Mouse (Mus musculus): ENCODE results near the gene Zfp536. TPM values are rescaled to one million over a fixed set of nuclear protein-coding genes. Genes with fewer than 3 reads are reported as not detected.

The Zfp536 gene
- polyA plus RNA-seq, 1 experiment from 2014 or later, result 3.2 TPM

GRCm38 (mm10) chr7:37724002-37724790 lies 49.2 kb downstream of the Zfp536 start:
- TF ChIP-seq CTCF (IDR thresholded peaks at IDR 0.05) (no peak), EP300 (IDR thresholded peaks at IDR 0.05) (no peak)
- no peaks in the 10 kb centered on the region for H3K36me3 ChIP-seq (ENCODE audit: insufficient read depth, low read length)
- no peaks in the 10 kb centered on the region for H3K9me3 ChIP-seq (ENCODE audit: low read length)
- no peaks in the 10 kb centered on the region for H3K27me3 ChIP-seq (replicated peaks; ENCODE audit: insufficient read depth, low read length)
- no peak overlapping the region for H3K27ac ChIP-seq (ENCODE audit: low read length)
- WGBS, result 69% methylated on average over 9 of the region's 9 CpGs
- no peak for DNase-seq (ENCODE audit: low spot score)
- H3K4me1 ChIP-seq (ENCODE audit: insufficient read depth, low read depth, low read length), result no peaks in the 10 kb centered on the region
- ATAC-seq, result no peak
- H3K4me2 ChIP-seq (replicated peaks; ENCODE audit: low read depth, low read length), result no peak overlapping the region
- no peak overlapping the region for H3K4me3 ChIP-seq (ENCODE audit: low read depth, low read length)
- no peak overlapping the region for H3K9ac ChIP-seq (replicated peaks; ENCODE audit: low read depth)

DNA sequence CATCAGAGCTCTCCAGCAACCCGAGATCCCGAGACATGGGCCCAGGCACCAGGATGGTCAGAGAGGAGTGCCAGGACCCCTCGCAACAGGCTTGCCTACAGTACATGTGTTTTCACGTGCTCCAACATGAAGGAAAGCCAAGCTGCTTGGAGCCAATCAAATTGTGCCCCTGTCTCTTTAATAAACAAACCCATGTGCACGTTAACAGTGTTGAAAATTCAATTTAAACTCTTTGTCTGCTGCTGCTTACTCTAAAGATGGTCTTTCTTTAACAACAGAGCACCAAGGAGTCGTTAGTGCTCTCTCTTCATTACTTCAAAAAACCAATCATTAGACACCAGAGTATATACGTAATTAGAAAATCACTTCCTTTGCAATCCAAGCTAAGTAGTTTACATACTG lies 50.2 kb downstream of the Zfp536 start:
- Histone ChIP-seq H3K27me3 (replicated peaks; ENCODE audit: insufficient read depth, low read length) (no peaks in the 10 kb centered on the region), H3K9ac (replicated peaks; ENCODE audit: low read depth) (no peak overlapping the region), H3K36me3 (ENCODE audit: insufficient read depth, low read length) (no peaks in the 10 kb centered on the region), H3K27ac (ENCODE audit: low read length) (no peak overlapping the region), H3K4me2 (replicated peaks; ENCODE audit: low read depth, low read length) (no peak overlapping the region), H3K9me3 (ENCODE audit: low read length) (no peaks in the 10 kb centered on the region), H3K4me3 (ENCODE audit: low read depth, low read length) (no peak overlapping the region), H3K4me1 (ENCODE audit: insufficient read depth, low read depth, low read length) (no peaks in the 10 kb centered on the region)
- ATAC-seq (no peak), DNase-seq (ENCODE audit: low spot score) (no peak)
- WGBS, result 68% methylated on average over 7 of the region's 7 CpGs
- no peak for TF ChIP-seq EP300 (IDR thresholded peaks at IDR 0.05)
- no peak for TF ChIP-seq CTCF (IDR thresholded peaks at IDR 0.05)

DNA sequence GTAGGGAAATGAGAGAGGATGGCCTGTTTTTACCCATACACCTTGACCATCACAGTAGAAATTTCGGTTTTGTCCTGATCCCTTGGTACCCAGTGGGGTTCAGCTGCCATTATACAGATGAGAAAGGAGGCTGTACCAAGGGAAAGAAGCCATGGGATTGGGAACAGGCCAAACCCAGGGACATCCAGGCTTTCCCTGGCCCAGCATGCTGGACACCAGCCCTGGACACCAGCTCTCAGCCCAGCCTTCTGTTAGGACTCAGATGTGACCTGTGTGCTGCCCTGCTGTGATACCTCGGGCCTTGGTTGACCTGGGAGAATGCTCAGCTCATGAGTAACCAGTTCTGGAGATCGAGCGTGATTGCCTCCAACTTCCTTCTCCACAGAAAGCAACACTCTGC lies 51.8 kb downstream of the Zfp536 start:
- H3K27me3 ChIP-seq (replicated peaks; ENCODE audit: insufficient read depth, low read length), result no peaks in the 10 kb centered on the region
- no peak overlapping the region for H3K27ac ChIP-seq (ENCODE audit: low read length)
- ATAC-seq (no peak), DNase-seq (ENCODE audit: low spot score) (no peak)
- no peaks in the 10 kb centered on the region for H3K4me1 ChIP-seq (ENCODE audit: insufficient read depth, low read depth, low read length)
- H3K4me3 ChIP-seq (ENCODE audit: low read depth, low read length), result no peak overlapping the region
- no peak overlapping the region for H3K9ac ChIP-seq (replicated peaks; ENCODE audit: low read depth)
- no peaks in the 10 kb centered on the region for H3K36me3 ChIP-seq (ENCODE audit: insufficient read depth, low read length)
- no peaks in the 10 kb centered on the region for H3K9me3 ChIP-seq (ENCODE audit: low read length)
- TF ChIP-seq EP300 (IDR thresholded peaks at IDR 0.05) (no peak), CTCF (IDR thresholded peaks at IDR 0.05) (no peak)
- 80% methylated on average over 4 of the region's 4 CpGs for WGBS
- H3K4me2 ChIP-seq (replicated peaks; ENCODE audit: low read depth, low read length), result no peak overlapping the region

DNA sequence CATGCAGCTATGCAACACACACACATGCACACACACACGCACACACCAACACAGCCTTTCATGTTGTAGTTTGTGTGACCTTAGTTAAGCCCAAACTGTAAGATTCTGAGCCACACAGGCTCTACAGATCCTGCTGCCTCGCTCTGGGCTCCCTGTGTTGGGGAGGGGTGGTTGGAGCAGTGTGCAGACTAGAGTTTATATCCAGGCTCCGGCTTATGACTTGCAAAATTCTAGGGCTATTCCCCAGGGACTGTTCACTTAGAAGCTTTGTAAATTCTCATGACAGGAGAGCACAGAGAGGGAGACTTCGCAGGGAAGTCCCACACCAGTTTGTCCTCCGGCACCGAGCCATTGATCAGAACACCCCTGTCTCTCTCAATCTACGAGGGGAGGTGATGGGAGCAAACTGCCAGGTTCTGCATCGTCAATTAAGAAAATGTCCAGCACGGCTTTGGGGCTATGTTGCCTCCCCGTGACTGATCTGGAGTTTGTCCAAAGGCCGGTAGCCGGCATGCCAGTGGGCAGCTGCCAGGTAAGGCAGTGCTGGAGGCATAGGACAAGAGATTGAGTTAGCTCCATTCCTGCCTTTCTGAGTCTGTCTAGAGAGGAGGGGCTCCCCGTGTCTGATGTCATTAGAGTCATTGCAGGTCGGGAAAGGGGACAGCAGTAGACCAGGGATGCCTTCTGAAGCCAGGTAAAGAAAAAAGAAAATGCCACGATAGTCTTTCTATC lies 54.6 kb downstream of the Zfp536 start:
- Histone ChIP-seq H3K27ac (ENCODE audit: low read length) (no peak overlapping the region), H3K9me3 (ENCODE audit: low read length) (no peaks in the 10 kb centered on the region), H3K27me3 (replicated peaks; ENCODE audit: insufficient read depth, low read length) (no peaks in the 10 kb centered on the region), H3K4me3 (ENCODE audit: low read depth, low read length) (no peak overlapping the region), H3K9ac (replicated peaks; ENCODE audit: low read depth) (no peak overlapping the region), H3K36me3 (ENCODE audit: insufficient read depth, low read length) (no peaks in the 10 kb centered on the region), H3K4me2 (replicated peaks; ENCODE audit: low read depth, low read length) (no peak overlapping the region), H3K4me1 (ENCODE audit: insufficient read depth, low read depth, low read length) (no peaks in the 10 kb centered on the region)
- ATAC-seq (no peak), DNase-seq (ENCODE audit: low spot score) (no peak)
- TF ChIP-seq EP300 (IDR thresholded peaks at IDR 0.05) (no peak), CTCF (IDR thresholded peaks at IDR 0.05) (no peak)
- WGBS, result 57% methylated on average over 15 of the region's 15 CpGs

- no peak for DNase-seq (ENCODE audit: low spot score)
- Histone ChIP-seq H3K27ac (ENCODE audit: low read length) (no peak overlapping the region), H3K36me3 (ENCODE audit: insufficient read depth, low read length) (no peaks in the 10 kb centered on the region), H3K9me3 (ENCODE audit: low read length) (no peaks in the 10 kb centered on the region), H3K4me2 (replicated peaks; ENCODE audit: low read depth, low read length) (no peak overlapping the region), H3K4me3 (ENCODE audit: low read depth, low read length) (no peak overlapping the region), H3K9ac (replicated peaks; ENCODE audit: low read depth) (no peak overlapping the region), H3K27me3 (replicated peaks; ENCODE audit: insufficient read depth, low read length) (no peaks in the 10 kb centered on the region), H3K4me1 (ENCODE audit: insufficient read depth, low read depth, low read length) (no peaks in the 10 kb centered on the region)
- 78% methylated on average over 7 of the region's 7 CpGs for WGBS
- no peak for ATAC-seq
- TF ChIP-seq EP300 (IDR thresholded peaks at IDR 0.05), result no peak
- TF ChIP-seq CTCF (IDR thresholded peaks at IDR 0.05), result no peak
Observed at GRCm38 (mm10) chr7:37717071-37717470, 56.4 kb downstream of the Zfp536 start.

DNA sequence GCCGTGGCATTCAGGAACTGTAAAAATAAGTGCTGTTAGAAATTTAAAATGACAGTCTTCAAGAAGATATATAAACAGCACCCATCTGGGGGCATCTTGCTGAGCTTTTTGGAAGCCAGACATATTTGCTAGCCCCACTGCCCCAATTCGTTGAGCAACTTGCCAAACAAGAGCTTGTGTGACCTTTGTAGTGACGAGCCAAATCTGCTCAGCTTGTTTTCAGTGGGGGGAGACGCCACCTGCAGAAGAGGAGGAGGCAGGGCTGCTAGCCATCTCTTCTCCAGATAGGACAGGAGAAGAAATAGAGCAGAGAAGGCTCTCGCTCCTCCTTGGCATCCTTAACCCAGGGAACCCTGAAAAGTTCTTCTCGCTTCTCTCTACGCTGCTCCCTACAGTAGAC lies 56.8 kb downstream of the Zfp536 start:
- Histone ChIP-seq H3K9ac (replicated peaks; ENCODE audit: low read depth) (no peak overlapping the region), H3K27ac (ENCODE audit: low read length) (no peak overlapping the region), H3K36me3 (ENCODE audit: insufficient read depth, low read length) (no peaks in the 10 kb centered on the region), H3K27me3 (replicated peaks; ENCODE audit: insufficient read depth, low read length) (no peaks in the 10 kb centered on the region), H3K4me1 (ENCODE audit: insufficient read depth, low read depth, low read length) (no peaks in the 10 kb centered on the region), H3K4me3 (ENCODE audit: low read depth, low read length) (no peak overlapping the region), H3K9me3 (ENCODE audit: low read length) (no peaks in the 10 kb centered on the region), H3K4me2 (replicated peaks; ENCODE audit: low read depth, low read length) (no peak overlapping the region)
- no peak for TF ChIP-seq EP300 (IDR thresholded peaks at IDR 0.05)
- TF ChIP-seq CTCF (IDR thresholded peaks at IDR 0.05), result no peak
- no peak for ATAC-seq
- DNase-seq (ENCODE audit: low spot score), result no peak
- WGBS, result 59% methylated on average over 7 of the region's 7 CpGs

All from lung, postnatal 0 days (tissue).